Mouse (Mus musculus): Measurements from ENCODE around the gene Sh2b3. TPM values are rescaled to one million over a fixed set of nuclear protein-coding genes. Genes with fewer than 3 reads are reported as not detected.

Gene Sh2b3
- polyA plus RNA-seq, 1 experiment, result 88.1 TPM

DNA sequence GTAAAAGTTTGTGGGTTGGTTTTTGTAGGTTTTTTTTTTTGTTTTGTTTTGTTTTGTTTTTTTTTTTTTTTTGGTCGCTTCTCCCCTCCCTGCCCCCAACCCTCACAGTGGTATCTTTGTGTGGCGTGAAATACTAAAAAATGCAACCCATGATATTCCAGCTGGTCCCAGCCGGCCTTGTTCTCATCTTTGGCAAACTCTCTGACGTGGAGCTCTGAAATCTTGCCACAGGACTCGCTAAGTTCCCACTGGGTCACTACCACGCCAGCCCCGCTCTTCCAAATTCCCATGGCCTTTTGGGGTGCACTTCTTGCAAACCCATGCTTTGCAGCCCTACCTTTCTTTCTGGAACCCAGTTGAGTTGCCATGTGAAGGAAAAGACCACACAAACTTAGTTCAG is 67.6 kb downstream of the Sh2b3 start:
- H3K36me3 ChIP-seq (ENCODE audit: control insufficient read depth, insufficient read depth, low read length), result peaks cover 15% of the 10 kb centered on the region
- H3K27ac ChIP-seq (ENCODE audit: insufficient read depth, low read depth, low read length), result no peak overlapping the region
- H3K27me3 ChIP-seq (ENCODE audit: control insufficient read depth, insufficient read depth, low read length), result no peaks in the 10 kb centered on the region
- no peak overlapping the region for H3K4me3 ChIP-seq (ENCODE audit: low read depth, low read length)
- no peak for TF ChIP-seq CTCF (IDR thresholded peaks at IDR 0.05; ENCODE audit: extremely low read depth, insufficient read length, insufficient replicate concordance, low read depth, low read length)
- no peak for TF ChIP-seq POLR2A (IDR thresholded peaks at IDR 0.05; ENCODE audit: low read depth, low read length)
- WGBS, result 80% methylated on average over 7 of the region's 7 CpGs
- H3K4me1 ChIP-seq (ENCODE audit: control insufficient read depth, insufficient read depth, insufficient read length, low read length), result no peaks in the 10 kb centered on the region

DNA sequence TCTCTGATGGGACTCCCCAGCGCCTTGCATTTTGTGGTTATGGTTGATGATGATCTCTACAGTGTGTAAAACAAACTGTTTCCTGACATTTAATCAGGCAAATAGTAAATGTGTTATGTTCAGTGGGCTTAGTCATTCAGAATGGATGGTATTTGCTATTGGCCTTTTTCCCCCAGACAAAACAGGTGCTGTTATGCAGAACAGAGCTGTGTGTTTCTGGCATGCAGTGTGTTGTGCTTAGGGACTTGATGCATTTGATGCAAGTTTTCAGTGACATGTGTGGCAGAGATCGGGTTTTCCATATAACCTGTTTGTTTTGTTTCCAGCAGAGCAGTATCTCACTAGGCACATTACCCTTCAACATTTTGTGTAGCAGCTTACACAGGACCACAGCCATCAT is 69.9 kb downstream of the Sh2b3 start:
- Histone ChIP-seq H3K27me3 (ENCODE audit: control insufficient read depth, insufficient read depth, low read length) (no peaks in the 10 kb centered on the region), H3K4me1 (ENCODE audit: control insufficient read depth, insufficient read depth, insufficient read length, low read length) (no peaks in the 10 kb centered on the region), H3K27ac (ENCODE audit: insufficient read depth, low read depth, low read length) (no peak overlapping the region), H3K36me3 (ENCODE audit: control insufficient read depth, insufficient read depth, low read length) (peaks cover 15% of the 10 kb centered on the region), H3K4me3 (ENCODE audit: low read depth, low read length) (no peak overlapping the region)
- TF ChIP-seq CTCF (IDR thresholded peaks at IDR 0.05; ENCODE audit: extremely low read depth, insufficient read length, insufficient replicate concordance, low read depth, low read length) (no peak), POLR2A (IDR thresholded peaks at IDR 0.05; ENCODE audit: low read depth, low read length) (no peak)
- WGBS, result 81% methylated on average over 2 of the region's 2 CpGs

DNA sequence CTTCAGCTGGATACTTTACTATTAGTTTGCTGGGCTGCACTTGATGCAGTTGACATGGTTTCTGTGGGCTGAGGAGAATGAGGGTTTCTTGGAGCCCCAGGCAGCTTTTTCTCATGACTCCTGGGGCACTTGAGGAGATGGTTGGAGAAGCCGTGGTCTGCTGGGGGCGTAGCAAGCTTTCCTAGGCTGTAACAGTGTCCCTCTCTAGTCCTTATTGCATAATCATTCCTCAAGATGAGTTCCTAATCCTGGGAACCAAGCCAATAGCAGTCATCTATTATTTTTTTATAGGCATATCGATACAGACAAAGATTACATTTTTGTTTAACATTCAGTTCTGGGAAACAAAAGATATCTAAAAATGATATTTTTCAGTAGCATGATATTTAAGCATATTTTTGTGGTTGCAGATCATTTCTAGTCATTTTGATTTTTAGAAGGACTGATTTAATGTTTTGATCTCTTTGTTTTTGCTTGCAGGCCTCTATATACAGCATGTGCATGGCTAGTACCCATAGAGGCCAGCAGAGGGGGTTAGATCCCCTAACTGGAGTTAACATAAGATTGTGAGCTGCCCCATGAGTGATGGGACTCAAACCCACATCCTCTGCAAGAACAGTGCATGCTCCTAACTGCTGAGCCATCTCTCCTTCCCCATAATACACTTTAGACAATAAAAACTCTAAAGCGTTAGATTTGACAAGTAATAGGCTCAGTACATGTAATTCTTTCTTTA is 71.2 kb downstream of the Sh2b3 start:
- Histone ChIP-seq H3K27ac (ENCODE audit: insufficient read depth, low read depth, low read length) (no peak overlapping the region), H3K36me3 (ENCODE audit: control insufficient read depth, insufficient read depth, low read length) (peaks cover 12% of the 10 kb centered on the region), H3K27me3 (ENCODE audit: control insufficient read depth, insufficient read depth, low read length) (no peaks in the 10 kb centered on the region), H3K4me3 (ENCODE audit: low read depth, low read length) (no peak overlapping the region), H3K4me1 (ENCODE audit: control insufficient read depth, insufficient read depth, insufficient read length, low read length) (no peaks in the 10 kb centered on the region)
- WGBS, result 68% methylated on average over 4 of the region's 4 CpGs
- TF ChIP-seq CTCF (IDR thresholded peaks at IDR 0.05; ENCODE audit: extremely low read depth, insufficient read length, insufficient replicate concordance, low read depth, low read length), result peak; percentile 10; the same call in 1 of the 2 replicates
- TF ChIP-seq POLR2A (IDR thresholded peaks at IDR 0.05; ENCODE audit: low read depth, low read length), result no peak

Other genes starting within 250 kb of the Sh2b3 start
- 308 and 324 TPM in 2 replicates for gene Aldh2, start 243.8 kb downstream of the Sh2b3 start, polyA plus RNA-seq (2012; rRNA removed)
- 4.4 and 6.7 TPM in 2 replicates for gene Acad12, start 218.7 kb downstream of the Sh2b3 start, polyA plus RNA-seq (2012; rRNA removed)
- 3.4 and 4.1 TPM in 2 replicates for gene Acad10, start 177.1 kb downstream of the Sh2b3 start, polyA plus RNA-seq (2012; rRNA removed)
- gene Brap, start 177.1 kb downstream of the Sh2b3 start, polyA plus RNA-seq (2012; rRNA removed), result 8.4 and 17.4 TPM in 2 replicates
- gene Atxn2, start 126.3 kb downstream of the Sh2b3 start, polyA plus RNA-seq (2012; rRNA removed), result 68.5 and 108 TPM in 2 replicates
- 98.0 and 283 TPM in 2 replicates for gene Pheta1, start 11.3 kb upstream of the Sh2b3 start, polyA plus RNA-seq (2012; rRNA removed)
- 1.7 and 2.6 TPM in 2 replicates for gene Cux2, start 212.5 kb upstream of the Sh2b3 start, polyA plus RNA-seq (2012; rRNA removed)

Data from small intestine, adult 2 months (tissue).